Mouse (Mus musculus): ENCODE results near the gene Wasf3.
"Not testable (repeated sequence)": the region's sequence is repeated elsewhere in the genome, so short reads cannot be mapped to it uniquely, and the experiment has no call there.

- not testable (repeated sequence) for TF ChIP-seq CTCF (IDR thresholded peaks at IDR 0.05; ENCODE audit: borderline replicate concordance, insufficient read depth, low read depth, low read length); POLR2A (IDR thresholded peaks at IDR 0.05; ENCODE audit: borderline replicate concordance, insufficient read depth, low read length)
Observed at GRCm38 (mm10) chr5:146502099-146502498, 117.3 kb downstream of the Wasf3 start, which contains the start of gene 4930449I24Rik.

Data from cerebellum, adult 2 months (tissue).